Mouse (Mus musculus): ENCODE measurements around the gene Dnaja3. TPM values are rescaled to one million over a fixed set of nuclear protein-coding genes. Genes with fewer than 3 reads are reported as not detected.

Dnaja3 gene
- total RNA-seq, 2 experiments from 2014 or later: 52.7 to 55.1 TPM

DNA sequence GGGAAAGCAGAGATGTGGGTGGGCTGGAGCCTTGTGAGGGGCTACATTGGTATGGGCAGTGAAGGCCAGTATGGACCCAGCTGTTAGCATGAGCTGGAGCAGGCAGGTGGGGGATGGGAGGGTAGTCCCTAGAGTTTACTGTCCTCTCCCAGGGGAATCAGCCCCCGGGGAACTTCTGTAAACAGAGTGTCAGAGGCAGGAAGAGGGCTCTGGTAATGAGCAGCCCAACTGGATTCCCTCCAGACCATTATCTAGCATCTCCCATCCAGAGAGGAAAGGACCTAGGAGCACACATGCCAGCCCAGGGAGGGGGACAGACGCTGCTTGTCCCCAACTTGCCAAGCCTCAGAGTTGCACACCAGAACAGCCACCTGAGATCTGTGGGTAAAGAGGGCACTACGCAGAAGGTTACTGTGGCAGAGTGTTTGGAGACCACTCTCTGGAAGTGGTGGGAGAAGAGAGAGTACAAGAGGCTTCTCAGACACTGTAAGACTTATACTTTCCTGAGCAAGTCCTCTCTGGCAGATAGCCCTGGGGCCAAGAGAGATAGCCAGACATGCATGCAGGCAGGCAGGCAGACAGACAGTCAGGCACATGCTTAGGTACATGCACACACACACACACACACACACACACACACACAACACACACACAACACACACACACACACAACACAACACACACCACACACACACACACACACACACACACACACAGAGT lies 1.5 kb downstream of the Dnaja3 start:
- no peak for DNase-seq (ENCODE audit: low spot score in 2 of 2)

DNA sequence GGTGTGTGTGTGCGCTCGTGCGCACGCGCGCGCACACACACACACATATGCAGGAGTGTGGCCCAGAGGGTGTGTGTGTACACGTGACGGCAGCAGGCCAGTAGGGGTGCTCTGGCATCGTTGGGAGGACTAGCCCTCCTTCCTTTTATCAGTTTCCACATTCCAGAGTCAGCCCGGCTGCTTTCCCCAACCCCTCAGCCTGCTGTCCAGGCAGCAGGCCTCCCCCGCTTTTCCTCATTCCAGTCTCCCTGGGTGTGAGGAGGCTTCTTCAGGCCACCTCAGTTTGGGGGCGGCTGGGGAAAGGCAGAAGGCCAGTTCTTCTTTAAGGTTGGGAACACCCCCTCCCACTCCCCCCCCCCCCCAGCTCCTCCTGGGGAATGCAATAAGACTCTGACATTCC lies 2.4 kb downstream of the Dnaja3 start:
- no peak for DNase-seq (ENCODE audit: low spot score in 2 of 2)

DNA sequence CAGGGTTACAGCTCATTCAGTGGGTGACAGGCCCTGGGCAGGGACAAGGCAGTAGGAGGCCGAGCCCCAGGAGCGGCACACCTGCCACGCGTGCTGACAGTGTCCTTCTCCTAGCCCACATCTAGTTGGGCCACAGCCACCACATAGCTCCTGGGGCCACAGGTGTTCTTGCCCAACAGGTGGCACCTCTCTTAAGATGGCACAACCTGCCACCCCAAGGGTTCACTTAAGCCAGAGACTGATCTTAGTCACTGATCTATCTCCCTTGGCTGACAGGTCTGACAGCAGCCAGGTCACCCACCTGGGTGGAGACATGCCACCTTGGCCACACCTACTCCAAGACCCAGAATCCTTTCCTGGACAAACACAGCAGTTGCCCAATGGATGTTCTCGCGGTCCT lies 3.1 kb downstream of the Dnaja3 start:
- DNase-seq (ENCODE audit: low spot score in 2 of 2): no peak

DNA sequence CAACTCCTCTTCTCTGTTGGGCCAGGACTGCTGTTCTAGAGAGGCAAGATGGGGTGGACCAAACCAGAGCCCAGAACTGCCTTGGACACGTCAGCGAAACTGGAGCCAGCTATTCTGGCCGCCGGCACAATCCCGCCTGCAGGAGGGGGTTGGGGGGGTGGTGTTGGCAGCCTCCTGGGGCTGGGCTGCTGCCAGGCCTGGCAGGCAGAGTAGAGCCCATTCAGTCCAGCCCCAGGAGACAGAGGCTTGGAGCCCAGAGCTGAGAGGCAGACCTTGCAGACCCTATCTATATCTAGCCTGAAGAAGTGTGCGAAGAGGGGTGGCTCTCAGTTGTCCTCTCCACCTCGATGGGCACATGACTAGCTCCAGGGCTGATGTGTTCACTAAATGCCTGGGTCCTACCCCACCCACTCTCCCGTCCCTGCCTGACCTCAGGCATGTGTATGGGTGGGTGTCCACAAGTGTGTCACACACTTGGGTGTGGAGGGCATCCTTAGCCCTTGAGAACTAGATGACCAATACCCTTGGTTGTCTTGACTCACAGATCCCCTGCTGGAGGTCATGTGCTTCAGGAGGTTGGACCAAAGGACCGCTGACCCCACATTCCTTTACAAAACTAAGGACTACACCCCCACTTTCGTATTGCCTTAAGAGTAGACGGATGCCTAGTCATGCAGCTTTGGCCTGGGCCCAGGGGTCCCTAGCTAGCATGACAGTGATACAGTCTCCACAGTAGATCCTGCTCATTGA lies 4.1 kb downstream of the Dnaja3 start:
- peak; percentile 82 to 88 for DNase-seq (ENCODE audit: low spot score in 2 of 2)

DNA sequence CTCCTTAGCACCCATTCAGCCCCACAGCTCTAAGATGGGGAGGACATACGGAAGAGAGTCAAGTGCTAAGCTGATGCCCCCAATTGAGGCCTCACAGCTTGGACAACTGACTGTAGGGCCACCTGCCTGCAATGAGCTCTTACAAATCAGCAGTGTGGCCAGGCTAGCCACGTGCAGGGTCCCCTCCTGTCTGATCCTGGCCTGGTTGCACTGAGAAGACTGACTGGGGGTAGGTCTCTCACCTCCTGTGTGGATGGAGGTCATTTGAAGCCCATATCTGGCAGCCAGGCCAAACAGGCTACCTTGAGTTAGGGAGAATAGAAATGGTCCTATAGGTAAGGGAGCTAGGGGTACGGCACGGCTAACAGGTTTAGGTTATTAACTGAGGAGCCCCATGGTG lies 6.1 kb downstream of the Dnaja3 start:
- DNase-seq (ENCODE audit: low spot score in 2 of 2): no peak

DNA sequence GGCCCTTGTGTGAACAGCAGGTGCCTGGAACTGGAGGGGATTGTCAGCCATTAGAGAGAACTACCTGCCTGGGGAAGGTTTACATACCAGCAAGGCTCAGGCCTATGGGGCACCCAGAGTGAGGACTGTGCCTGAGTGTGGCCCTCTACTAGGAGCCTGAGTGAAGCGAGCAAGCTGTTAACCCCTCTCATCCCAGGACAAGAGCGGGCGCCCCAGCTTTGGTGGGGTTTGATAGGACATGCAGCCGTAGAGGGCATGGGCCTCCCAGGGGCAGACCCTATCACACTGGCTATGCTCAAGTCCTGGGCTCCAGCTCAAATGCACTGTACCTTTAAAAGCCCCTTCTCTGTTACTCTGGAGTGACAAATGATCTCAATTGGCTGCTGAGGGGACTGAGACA lies 7.0 kb downstream of the Dnaja3 start:
- DNase-seq (ENCODE audit: low spot score in 2 of 2): no peak

DNA sequence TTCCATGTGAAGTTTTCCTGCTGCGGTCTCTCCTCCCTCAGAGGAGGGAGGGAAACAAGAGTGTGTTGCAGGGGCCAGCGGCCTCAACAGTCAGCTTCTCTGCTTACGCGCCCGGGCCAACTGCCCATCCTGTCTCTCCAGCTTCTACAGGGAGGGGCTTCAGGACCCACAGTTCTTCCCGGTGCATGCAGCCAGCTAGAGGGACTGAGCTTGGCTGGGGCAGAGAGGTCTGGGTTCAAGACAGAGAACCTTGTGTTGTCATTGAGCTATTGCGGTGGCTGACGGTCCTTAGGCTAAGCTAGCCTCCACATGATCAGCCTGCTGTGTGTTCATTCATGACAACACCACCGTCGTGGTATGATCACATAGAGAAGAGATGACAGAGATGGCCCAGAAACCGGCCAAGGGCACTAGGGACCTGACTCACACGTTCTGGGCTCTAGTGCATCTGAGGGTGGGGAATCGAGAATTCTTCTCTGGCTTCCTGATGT lies 7.9 kb downstream of the Dnaja3 start:
- no peak for DNase-seq (ENCODE audit: low spot score in 2 of 2)

DNA sequence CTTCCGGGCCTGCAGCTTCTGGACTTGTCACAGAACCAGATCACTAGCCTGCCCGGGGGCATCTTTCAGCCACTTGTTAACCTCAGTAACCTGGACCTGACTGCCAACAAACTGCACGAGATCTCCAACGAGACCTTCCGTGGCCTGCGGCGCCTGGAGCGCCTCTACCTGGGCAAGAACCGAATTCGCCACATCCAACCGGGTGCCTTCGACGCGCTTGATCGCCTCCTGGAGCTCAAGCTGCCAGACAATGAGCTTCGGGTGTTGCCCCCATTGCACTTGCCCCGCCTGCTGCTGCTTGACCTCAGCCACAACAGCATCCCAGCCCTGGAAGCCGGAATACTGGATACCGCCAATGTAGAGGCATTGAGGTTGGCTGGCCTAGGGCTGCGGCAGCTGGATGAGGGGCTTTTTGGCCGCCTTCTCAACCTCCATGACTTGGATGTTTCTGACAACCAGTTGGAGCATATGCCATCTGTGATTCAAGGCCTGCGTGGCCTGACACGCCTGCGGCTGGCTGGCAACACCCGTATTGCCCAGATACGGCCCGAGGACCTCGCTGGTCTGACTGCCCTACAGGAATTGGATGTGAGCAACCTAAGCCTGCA lies 8.7 kb downstream of the Dnaja3 start:
- no peak for DNase-seq (ENCODE audit: low spot score in 2 of 2)

DNA sequence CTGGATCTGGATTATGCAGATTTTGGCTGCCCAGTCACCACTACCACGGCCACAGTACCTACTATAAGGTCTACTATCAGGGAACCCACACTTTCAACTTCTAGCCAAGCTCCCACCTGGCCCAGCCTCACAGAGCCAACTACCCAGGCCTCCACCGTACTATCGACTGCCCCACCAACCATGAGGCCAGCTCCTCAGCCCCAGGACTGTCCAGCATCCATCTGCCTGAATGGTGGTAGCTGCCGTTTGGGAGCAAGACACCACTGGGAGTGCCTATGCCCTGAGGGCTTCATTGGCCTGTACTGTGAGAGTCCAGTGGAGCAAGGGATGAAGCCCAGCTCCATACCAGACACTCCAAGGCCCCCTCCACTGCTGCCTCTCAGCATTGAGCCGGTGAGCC lies 9.4 kb downstream of the Dnaja3 start:
- DNase-seq (ENCODE audit: low spot score in 2 of 2): no peak

DNA sequence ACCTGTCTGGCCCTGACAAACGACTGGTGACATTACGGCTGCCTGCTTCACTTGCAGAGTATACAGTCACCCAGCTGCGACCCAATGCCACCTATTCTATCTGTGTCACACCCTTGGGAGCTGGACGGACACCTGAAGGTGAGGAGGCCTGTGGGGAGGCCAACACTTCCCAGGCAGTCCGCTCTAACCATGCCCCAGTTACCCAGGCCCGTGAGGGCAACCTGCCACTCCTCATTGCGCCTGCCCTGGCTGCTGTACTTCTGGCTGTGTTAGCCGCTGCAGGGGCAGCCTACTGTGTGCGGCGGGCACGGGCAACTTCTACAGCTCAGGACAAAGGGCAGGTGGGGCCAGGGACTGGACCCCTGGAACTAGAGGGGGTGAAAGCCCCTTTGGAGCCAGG lies 9.9 kb downstream of the Dnaja3 start:
- DNase-seq (ENCODE audit: low spot score in 2 of 2): no peak

DNA sequence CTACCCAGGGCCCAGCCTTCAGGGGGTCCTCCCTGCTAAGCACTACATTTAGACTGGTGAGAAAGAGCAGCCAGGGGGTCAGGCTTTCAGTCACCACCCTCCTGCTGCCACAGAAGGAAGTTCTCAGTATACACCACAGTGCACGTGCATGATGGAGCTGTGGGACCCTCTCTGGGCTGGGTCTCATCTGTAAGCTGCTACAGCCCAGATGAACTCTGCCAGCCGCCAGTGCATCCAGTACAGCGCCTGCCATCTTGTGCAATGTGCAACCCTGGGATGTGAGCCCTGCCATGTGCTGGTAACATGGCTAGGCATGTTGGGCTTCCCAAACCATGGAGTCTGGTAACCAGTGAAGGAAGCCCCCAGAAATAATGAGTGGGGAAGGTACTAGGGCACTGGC lies 10.4 kb downstream of the Dnaja3 start:
- DNase-seq (ENCODE audit: low spot score in 2 of 2): no peak

DNA sequence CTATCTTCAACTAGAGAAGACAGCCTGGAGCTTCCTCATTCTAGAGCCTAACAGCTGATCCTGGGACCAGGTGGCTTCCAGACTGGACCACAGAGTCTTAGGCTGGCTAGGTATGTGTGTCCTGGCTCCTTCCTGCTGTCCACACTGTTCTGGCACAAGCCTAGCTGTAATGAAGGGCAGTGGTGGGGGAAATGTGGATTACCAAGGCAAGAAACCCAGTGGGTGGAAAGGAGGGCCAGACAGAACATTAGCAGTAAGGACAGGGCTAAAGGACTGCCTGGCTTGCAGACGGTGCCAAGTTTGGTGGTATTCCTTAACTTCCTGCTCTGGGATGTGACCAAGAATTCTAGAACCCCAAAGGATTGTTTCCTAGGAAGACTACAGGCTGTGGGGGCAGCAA lies 11.3 kb downstream of the Dnaja3 start:
- DNase-seq (ENCODE audit: low spot score in 2 of 2): no peak

DNA sequence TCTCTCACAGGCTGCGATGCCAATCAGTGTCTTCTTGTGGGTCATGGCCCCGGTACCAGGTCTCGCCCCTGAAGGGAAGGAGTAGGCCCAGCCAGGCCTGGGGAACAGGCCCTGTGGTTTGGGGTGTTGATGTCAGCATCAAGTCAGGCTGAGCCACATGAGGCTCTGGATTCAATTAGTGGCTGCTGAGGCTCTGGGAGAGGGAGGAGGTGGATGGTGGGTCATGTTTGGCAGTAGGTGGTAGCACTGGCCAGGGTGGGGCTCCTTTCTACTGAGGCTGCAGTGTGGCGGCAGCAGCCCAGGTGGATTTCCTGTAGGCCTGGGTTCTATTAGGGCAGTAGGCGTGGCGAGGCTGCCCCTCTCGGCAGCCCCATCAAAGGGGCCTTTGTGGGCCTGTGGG lies 11.8 kb downstream of the Dnaja3 start:
- DNase-seq (ENCODE audit: low spot score in 2 of 2): no peak

DNA sequence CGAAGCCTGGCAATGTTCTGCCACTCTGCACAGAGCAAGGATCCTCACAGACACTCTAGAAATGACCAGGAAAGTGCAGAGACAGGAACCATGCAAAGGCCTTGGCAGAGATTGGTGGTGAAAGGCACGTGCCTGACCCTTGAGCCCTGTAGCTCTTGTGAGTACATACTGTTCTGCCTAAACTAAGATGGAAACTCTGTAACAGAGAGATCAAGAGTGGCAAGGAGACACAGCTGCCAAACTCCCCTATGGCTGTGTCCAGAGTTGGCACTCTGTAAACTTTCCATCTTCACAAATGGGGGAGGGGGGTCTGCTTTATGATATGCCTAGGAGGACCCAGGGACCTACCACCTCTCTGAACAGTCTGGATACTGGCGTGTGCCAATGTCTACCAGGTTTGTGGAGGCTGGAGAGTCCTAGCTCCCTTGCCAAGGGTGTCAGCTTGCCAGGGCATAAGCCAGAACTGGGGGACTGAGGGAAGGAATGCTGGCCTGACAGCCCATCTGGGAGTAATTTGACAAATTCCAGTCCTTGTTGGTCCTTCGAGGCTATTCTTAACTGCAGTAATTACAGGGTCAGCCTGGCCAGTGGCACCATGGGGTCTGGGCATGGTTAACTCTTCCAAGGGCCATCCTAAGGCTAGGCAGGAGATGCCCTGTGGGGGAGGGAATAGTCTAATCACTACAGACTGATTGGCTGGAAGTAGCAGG lies 13.1 kb downstream of the Dnaja3 start:
- no peak for DNase-seq (ENCODE audit: low spot score in 2 of 2)

DNA sequence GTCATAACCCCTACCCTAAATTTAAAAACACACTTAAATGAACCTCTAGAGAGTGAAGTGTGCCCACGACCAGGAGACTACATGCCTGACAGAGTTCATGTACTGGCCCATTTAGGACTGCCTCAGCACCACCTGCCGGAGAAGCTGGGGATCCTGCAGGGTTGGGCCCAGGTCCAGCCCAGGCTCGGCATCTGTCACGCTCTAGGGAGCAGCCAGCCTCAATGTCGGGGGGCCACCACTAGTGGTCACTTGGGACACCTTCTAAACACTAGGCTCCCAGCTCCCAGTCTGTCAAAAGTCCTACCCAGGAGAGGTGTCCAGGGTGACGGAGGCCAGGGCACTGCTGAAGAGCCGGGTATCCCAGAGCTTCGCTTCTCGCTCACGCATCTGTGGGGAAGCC lies 14.9 kb downstream of the Dnaja3 start:
- DNase-seq (ENCODE audit: low spot score in 2 of 2): no peak

DNA sequence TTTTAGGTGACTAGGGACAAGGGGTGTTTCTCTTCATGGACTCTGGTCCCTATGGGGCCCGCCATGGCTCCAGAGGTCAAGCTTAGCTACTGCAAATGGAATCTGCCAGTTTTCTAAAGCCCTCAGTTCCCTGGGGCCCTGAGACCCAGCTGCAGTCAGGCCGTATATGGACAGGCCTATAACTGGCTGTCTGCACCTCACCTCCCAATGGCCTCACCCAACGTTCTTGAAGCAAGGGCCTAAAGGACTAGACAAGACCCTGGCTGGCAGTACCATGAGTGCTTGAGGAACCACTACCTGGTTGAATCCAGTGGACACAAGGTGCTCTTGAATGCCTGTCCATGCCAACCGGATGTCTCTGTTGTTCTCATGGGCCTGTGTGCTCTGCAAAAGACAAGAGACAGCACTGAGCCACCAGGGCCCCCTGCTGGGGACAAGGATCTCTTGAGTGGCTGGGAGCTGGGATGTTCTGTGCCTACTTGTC lies 15.5 kb downstream of the Dnaja3 start:
- DNase-seq (ENCODE audit: low spot score in 2 of 2): no peak

DNA sequence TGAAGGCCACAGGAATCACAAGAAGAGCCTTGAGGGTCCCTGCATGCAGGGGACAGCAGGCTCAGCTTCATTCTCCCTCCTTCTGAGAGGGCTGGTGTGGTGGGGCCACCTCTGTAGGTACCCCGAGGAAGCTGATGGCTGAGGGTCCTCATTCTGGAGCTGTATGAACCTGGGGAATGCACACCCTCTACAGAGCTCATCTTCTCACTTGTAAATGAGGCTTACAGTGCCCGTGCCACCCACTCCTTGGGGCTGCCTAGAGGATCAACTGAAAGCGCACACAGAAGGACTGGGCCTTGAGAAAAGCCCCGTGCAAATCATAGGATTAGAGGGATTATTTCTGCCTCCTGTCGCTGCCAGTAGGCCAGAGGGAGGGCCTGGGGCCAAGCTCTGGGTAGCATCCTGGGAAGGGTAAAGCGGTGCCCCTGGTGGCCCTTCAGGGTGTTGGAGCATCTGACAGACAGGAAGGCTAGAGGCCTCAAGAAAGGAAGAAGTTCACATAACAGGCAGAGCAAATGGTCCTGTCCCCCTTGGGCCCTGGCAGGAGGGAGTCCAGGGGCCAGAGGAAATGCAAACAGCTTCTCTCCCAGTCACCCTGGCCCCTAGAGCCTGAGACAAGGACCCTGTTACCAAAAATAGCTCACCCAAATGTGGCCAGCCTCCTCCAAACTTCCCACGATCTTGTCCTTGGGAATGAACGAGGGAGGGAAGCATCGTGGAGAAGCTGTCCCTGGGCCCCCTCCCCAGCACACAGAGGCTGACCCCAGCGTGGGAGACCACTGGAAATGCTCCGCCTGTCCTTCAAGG lies 16.2 kb downstream of the Dnaja3 start:
- no peak for DNase-seq (ENCODE audit: low spot score in 2 of 2)

DNA sequence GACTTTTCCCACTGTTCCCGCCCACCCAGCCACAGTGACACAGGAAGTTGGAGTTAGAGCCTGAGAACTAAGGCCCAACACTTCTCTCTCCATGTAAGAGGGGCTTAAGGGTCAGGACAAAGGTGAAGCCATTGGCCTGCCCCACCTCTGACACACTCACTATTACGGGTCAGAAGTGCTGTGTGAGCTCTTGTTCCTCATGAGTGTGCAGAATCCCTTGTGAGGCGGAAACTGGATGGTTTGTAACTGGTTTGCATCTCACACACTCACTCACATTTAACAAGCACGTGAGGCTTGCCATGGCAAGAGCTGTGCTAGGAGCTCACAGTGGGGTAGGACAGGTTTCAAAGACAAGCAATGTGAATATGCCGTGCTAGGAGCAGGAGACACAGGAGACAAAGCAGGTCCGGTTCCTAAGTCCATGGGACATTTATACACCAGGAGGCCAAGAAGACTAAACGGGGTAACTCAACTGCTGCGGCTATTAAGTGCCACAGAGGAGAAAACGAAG lies 16.8 kb downstream of the Dnaja3 start:
- no peak for DNase-seq (ENCODE audit: low spot score in 2 of 2)

DNA sequence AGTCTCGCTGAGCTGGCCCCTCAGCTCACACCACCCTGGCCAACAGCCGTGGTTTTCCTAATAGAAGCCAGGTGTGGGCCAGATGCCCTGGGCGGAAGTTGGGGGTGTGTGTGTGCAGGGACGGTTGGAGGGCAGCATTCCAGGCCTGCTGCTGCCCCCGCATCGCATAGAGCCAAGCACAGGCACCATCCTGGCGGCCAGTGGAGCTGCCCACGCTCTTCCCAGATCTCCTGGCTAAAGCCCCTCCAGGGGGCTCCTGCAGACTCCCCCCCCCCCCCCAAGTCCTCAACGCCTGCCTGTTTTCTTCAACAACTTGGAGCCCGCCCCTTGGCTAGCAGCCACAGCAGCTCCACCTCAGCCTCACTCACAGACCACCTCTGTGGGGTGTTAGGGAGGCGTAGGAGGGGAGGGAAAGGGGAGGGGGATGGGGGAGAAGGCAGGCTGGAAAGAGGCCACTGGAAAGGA lies 19.0 kb downstream of the Dnaja3 start:
- DNase-seq (ENCODE audit: low spot score in 2 of 2): no peak

DNA sequence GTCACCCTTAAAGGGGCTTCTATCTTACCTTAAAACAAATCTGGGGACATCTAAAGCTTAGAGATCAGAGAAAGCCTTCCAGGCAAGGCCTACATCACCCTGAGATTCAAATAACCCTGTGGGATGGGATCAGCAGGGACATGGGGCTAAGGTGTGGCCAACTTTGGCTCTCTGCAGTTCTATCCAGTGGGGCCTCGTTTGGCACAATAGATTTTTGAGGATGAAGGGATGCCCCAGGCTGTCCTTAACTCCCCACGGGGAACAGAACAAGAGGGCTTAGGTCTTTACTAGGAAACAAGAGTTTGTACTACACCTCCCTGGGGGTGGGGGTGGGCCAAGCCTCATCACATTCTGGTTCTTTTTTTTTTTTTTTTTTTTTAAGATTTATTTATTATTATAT lies 19.5 kb downstream of the Dnaja3 start:
- DNase-seq (ENCODE audit: low spot score in 2 of 2): no peak
